In genomic region chr14:15881284-15881683, GRCm38 (mm10) we compare ENCODE assay signal across 9 mouse cellular contexts.
DNase-seq lines count a peak whose midpoint lies in the region; TF ChIP-seq lines count a peak whose summit lies in the region.
"Had no signal": no experiment of that assay in that cellular context is flagged by ENCODE, and none has a peak within 500 bp of the region (broad histone marks: within the 10 kb centered on the region; RNA-seq: fewer than 3 reads in every experiment).

No protein-coding gene starts in this region.

- TF ChIP-seq EP300 in MEL (IDR thresholded peaks at IDR 0.05; ENCODE audit: low read depth in 1 of 2, low read length in 2 of 2): no peak

- H3K9ac ChIP-seq in MEL (ENCODE audit: control insufficient read depth, low read depth, low read length, poor library complexity, severe bottlenecking): no peak overlapping the region

- no peaks in the 10 kb centered on the region for H3K36me3 ChIP-seq in MEL (ENCODE audit: control insufficient read depth in 1 of 2, insufficient read depth in 2 of 2, low read length in 2 of 2)

- DNase-seq in left cerebral cortex, adult 11 months (ENCODE audit: low spot score): peak; percentile 29
- DNase-seq in left cerebral cortex, adult 8-10 months (ENCODE audit: low spot score in 2 of 2): no peak
- DNase-seq in MEL (ENCODE audit: low read depth, low spot score) (peak; percentile 2), adipocyte (ENCODE audit: low spot score) (no peak)
- peak; percentile 39 for DNase-seq in cerebellum, adult 9-11 months
- DNase-seq in heart, adult 9 months (ENCODE audit: low spot score in 2 of 2): peak; percentile 10 to 24
- DNase-seq in layer of hippocampus, postnatal 36 days: peak; percentile 24 to 28
- DNase-seq in retina, postnatal 1 day: peak; percentile 16

- TF ChIP-seq RAD21 in MEL (IDR thresholded peaks at IDR 0.05; ENCODE audit: low read depth, low read length): peak; percentile 20

- H3K79me2 ChIP-seq in MEL (ENCODE audit: control insufficient read depth, insufficient read depth, low read length, poor library complexity): no peaks in the 10 kb centered on the region

- no peaks in the 10 kb centered on the region for H3K9me3 ChIP-seq in MEL (replicated peaks; ENCODE audit: insufficient read depth, low read length)

- no peaks in the 10 kb centered on the region for H3K4me1 ChIP-seq in MEL (ENCODE audit: control insufficient read depth in 1 of 2, insufficient read depth in 2 of 2, low read length in 2 of 2)

- no peaks in the 10 kb centered on the region for H3K27me3 ChIP-seq in MEL (ENCODE audit: control insufficient read depth in 1 of 2, insufficient read depth in 2 of 2, low read length in 2 of 2)

- peak; percentile 11 to 34 (median 16); a peak in 2 of 6 replicates for TF ChIP-seq CTCF in MEL (IDR thresholded peaks at IDR 0.05 in 2 of 3, conservative IDR thresholded peaks at IDR 0.05 in 1 of 3; ENCODE audit: control insufficient read depth in 1 of 3, insufficient read depth in 1 of 3, low read depth in 2 of 3, low read length in 3 of 3, poor library complexity in 1 of 3, severe bottlenecking in 1 of 3)

- TF ChIP-seq POLR2A in MEL (IDR thresholded peaks at IDR 0.05; ENCODE audit: control insufficient read depth in 1 of 2, insufficient read depth in 1 of 2, low read depth in 1 of 2, low read length in 2 of 2, poor library complexity in 1 of 2): no peak

- no peak overlapping the region for H3K4me3 ChIP-seq in MEL (ENCODE audit: control insufficient read depth in 1 of 2, insufficient read depth in 1 of 2, low read depth in 2 of 2, low read length in 2 of 2)

- no peak overlapping the region for H3K27ac ChIP-seq in MEL (ENCODE audit: control insufficient read depth, low read depth, low read length)
- H3K27ac ChIP-seq: macrophage had no signal

TF ChIP-seq in MEL, 35 proteins besides CTCF, POLR2A, EP300 and RAD21:
- TF ChIP-seq MYC (IDR thresholded peaks at IDR 0.05; ENCODE audit: low read depth, low read length): no peak
- peak; percentile 6; the same call in 1 of the 2 replicates for TF ChIP-seq SMC3 (IDR thresholded peaks at IDR 0.05; ENCODE audit: low read depth, low read length)

Comparison
In these comparisons a context has a peak if more than half of its experiments do, and no peak if none do; other contexts are left out.
1. DNase-seq: peak in left cerebral cortex, adult 11 months (single experiment), MEL (single experiment), cerebellum, adult 9-11 months (single experiment), heart, adult 9 months (2 of 2), layer of hippocampus, postnatal 36 days (2 of 2) and retina, postnatal 1 day (single experiment); none in left cerebral cortex, adult 8-10 months (0 of 2) and adipocyte (single experiment).